Mouse (Mus musculus) neural tube, embryonic 11.5 days (tissue): ENCODE results near the gene Trim46. TPM values are rescaled to one million over a fixed set of nuclear protein-coding genes. Genes with fewer than 3 reads are reported as not detected.
"Not testable (repeated sequence)": the region's sequence is repeated elsewhere in the genome, so short reads cannot be mapped to it uniquely, and the experiment has no call there.

Experiments used
- ATAC-seq: fragments of 200-750 bp; cut with Nextera tagmentation; 2 replicates; pipeline ENCODE4 v1.8.0; 2017; ENCODE audit warnings: moderate number of reproducible peaks, mild to moderate bottlenecking, moderate TSS enrichment, moderate library complexity; ENCODE audit not compliant: insufficient read depth, low FRiP score, low TSS enrichment
- DNase-seq: peaks from one replicate; pipeline ENCODE4 v3.0.0-alpha.2; 2015; ENCODE audit warnings: low spot score
- H3K27ac ChIP-seq: fragments of 300-500 bp; sonication (generic); 2 replicates; pipeline ENCODE4 v1.5.1; 2014; ENCODE audit warnings: low read depth, mild to moderate bottlenecking, low read length
- H3K27me3 ChIP-seq: fragments of 300-500 bp; sonication (generic); 2 replicates; pipeline ENCODE4 v1.6.1; 2014; ENCODE audit warnings: mild to moderate bottlenecking, low read length, mixed read lengths; ENCODE audit not compliant: control insufficient read depth, insufficient read depth
- H3K36me3 ChIP-seq: fragments of 300-500 bp; sonication (generic); 2 replicates; pipeline ENCODE4 v1.6.1; 2014; ENCODE audit warnings: mild to moderate bottlenecking, low read length, moderate library complexity, mixed read lengths; ENCODE audit not compliant: control insufficient read depth, insufficient read depth
- H3K4me1 ChIP-seq: fragments of 300-500 bp; sonication (generic); 2 replicates; pipeline ENCODE4 v1.6.1; 2014; ENCODE audit warnings: low read length, mixed read lengths; ENCODE audit not compliant: control insufficient read depth, insufficient read depth
- H3K4me2 ChIP-seq: fragments of 300-500 bp; sonication (generic); 2 replicates; pipeline ENCODE4 v1.6.1; 2014; ENCODE audit warnings: low read depth, mild to moderate bottlenecking, moderate library complexity
- H3K4me3 ChIP-seq: fragments of 300-500 bp; sonication (generic); 2 replicates; pipeline ENCODE4 v1.5.1; 2014; ENCODE audit warnings: low read depth, low read length
- H3K9ac ChIP-seq: fragments of 300-500 bp; sonication (generic); 2 replicates; pipeline ENCODE4 v1.6.1; 2014; ENCODE audit warnings: mild to moderate bottlenecking, low read length
- H3K9me3 ChIP-seq: fragments of 300-500 bp; sonication (generic); 2 replicates; pipeline ENCODE4 v1.6.1; 2016; ENCODE audit warnings: low read length; ENCODE audit not compliant: control insufficient read depth
- WGBS: fragments of 180-500 bp; shearing (Covaris S2); extraction: QIAGEN DNeasy Blood & Tissue Kit; methylation state at CpG from one replicate; pipeline ENCODE4 v1.1.7; 2014; 5-methylcytosine and 5-hydroxymethylcytosine counted together
- polyA plus RNA-seq: library from polyadenylated mRNA; unstranded; fragments of >200 nt; fragmentation: Nextera tagmentation; extraction: Ambion mirVana; gene quantifications from 2 replicates; pipeline ENCODE4 v1.2.1, GENCODE M21; 2014

Trim46 gene
- polyA plus RNA-seq, 1 experiment from 2014 or later = 12.8 TPM

DNA sequence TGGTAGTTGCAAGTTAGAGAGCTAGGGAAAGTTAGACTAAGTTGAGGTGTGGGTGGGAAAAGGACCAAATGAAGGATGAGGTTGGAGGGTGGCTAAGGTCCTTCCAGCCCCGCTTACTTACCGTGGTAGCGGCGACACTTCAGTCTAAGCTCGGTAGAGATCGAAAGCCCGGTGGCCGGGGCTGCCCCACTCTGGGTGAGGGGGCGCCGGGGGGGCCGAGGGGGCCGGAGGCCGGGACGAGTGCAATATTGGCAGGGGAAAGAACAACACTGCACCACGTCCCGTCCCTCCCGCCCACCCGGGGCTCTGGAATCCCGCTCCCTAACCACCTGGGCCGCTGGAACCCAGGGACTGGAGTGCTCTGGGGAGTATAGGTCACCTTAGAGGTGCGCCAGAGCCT lies 19.2 kb downstream of the Trim46 start, which contains the start of gene Mtx1:
Gene Mtx1, minus strand, starts transcription at position 189 of the 400 bp plus-strand sequence.
- ATAC-seq (no peak; the same call in 1 of the 2 replicates), DNase-seq (no peak)
- peaks cover 23% of the 10 kb centered on the region for H3K4me1 ChIP-seq
- no peaks in the 10 kb centered on the region for H3K27me3 ChIP-seq
- 2% methylated on average over 21 of the region's 21 CpGs for WGBS
- no peaks in the 10 kb centered on the region for H3K9me3 ChIP-seq
- peaks cover 7% of the 10 kb centered on the region for H3K36me3 ChIP-seq
- H3K4me3 ChIP-seq = peak within 1 kb of the TSS; percentile 64
- peak within 1 kb of the TSS; percentile 80 for H3K4me2 ChIP-seq
- peak within 1 kb of the TSS; percentile 75 for H3K9ac ChIP-seq
- peak within 1 kb of the TSS; percentile 79 for H3K27ac ChIP-seq

DNA sequence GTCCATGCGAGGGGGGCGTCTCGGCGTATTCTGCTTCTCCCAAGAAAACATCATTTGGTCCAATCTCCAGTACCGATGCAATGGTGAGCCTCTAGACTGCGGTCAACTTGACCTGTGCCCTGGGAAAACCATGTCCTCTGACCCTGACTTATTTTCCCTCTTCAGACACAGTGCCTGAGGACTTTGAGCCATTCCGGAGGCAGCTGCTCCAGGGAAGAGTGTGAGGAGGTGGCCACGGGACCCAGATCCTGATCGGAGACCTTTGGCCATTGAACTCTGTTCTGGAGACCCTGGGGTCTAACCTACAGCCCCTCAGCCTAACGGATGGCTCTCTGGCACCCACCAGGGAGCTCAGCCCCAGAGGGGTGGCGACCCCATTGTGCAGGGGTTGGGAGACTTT lies 19.7 kb downstream of the Trim46 start:
- 8% methylated on average over 11 of the region's 11 CpGs for WGBS
- H3K4me3 ChIP-seq = peak overlapping the region; percentile 64
- ATAC-seq = no peak
- no peaks in the 10 kb centered on the region for H3K9me3 ChIP-seq
- H3K27ac ChIP-seq = peak overlapping the region; percentile 79
- DNase-seq = no peak
- peaks cover 23% of the 10 kb centered on the region for H3K4me1 ChIP-seq
- H3K27me3 ChIP-seq = no peaks in the 10 kb centered on the region
- peak overlapping the region; percentile 80 for H3K4me2 ChIP-seq
- H3K9ac ChIP-seq = peak overlapping the region; percentile 75
- peaks cover 7% of the 10 kb centered on the region for H3K36me3 ChIP-seq

DNA sequence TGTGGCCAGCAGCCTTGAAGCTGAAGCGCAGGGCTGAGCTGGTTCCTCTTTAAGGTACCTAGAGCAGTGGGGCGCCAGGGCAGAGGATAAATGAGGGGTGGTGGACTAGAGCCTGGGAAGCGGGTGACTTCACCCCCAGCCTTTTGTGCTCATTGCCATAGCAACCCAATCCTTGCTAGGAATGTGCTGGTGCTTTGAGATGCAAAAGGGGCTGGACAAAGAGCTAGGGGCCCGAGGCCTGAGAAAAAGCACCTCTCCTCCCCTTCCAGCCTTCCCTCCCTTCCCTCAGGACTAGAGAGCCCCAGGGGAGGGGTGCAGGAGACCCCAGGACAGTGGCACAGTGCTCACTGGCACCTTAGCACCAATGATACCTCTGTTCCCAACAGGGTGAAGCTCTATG lies 20.2 kb downstream of the Trim46 start:
- Histone ChIP-seq H3K9ac (peak overlapping the region; percentile 75), H3K4me2 (peak overlapping the region; percentile 80), H3K27me3 (no peaks in the 10 kb centered on the region), H3K4me3 (peak overlapping the region; percentile 64), H3K9me3 (no peaks in the 10 kb centered on the region), H3K36me3 (peaks cover 7% of the 10 kb centered on the region), H3K27ac (peak overlapping the region; percentile 79), H3K4me1 (peaks cover 23% of the 10 kb centered on the region)
- peak; percentile 86 for DNase-seq
- 11% methylated on average over 4 of the region's 4 CpGs for WGBS
- ATAC-seq = peak; percentile 69

DNA sequence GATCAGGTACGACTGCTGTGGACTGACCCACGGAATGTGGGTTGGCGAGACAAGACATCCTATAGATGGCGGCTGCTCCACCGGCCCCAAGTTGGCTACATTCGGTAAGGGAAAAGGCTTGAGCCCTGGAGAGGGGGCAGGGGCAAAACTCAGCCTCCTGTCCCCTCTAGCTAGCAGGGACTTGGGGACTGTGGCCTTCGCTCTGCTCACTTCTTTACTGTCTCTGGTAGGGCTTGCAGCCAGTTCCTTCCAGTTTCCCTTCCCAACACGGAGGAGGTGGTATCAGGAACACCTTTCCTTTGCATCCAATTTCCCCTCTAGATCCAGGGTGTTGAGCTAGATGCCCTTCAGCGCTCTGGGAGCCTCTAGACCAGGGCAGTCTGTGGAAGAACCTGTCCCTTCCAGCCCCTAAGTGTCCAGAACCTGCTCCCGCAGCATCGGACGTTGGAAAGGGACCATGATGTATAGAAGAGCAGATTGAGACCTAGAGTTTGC lies 20.7 kb downstream of the Trim46 start:
- no peak for ATAC-seq
- peaks cover 7% of the 10 kb centered on the region for H3K36me3 ChIP-seq
- H3K9me3 ChIP-seq = no peaks in the 10 kb centered on the region
- peak overlapping the region; percentile 64 for H3K4me3 ChIP-seq
- H3K4me2 ChIP-seq = peak overlapping the region; percentile 80
- DNase-seq = no peak
- peak overlapping the region; percentile 75 for H3K9ac ChIP-seq
- 39% methylated on average over 12 of the region's 12 CpGs for WGBS
- peaks cover 23% of the 10 kb centered on the region for H3K4me1 ChIP-seq
- peak overlapping the region; percentile 79 for H3K27ac ChIP-seq
- H3K27me3 ChIP-seq = no peaks in the 10 kb centered on the region

DNA sequence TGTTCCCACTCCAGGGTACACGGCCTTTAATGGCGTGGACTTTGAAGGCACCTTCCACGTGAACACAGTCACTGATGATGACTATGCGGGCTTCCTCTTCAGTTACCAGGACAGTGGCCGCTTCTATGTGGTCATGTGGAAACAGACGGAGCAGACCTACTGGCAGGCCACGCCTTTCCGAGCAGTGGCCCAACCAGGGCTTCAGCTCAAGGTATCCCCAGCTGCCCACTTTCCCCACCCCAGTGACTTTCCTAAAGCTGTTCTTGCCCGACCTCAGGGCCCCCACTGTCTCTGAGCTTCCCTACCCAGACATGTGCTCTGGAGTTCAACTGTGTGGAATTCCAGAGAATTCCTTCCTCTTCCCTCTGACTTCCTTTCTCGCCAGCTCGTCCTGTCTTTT lies 21.3 kb downstream of the Trim46 start:
- no peak for ATAC-seq
- H3K9ac ChIP-seq = peak overlapping the region; percentile 75
- no peak for DNase-seq
- peaks cover 7% of the 10 kb centered on the region for H3K36me3 ChIP-seq
- H3K4me1 ChIP-seq = peaks cover 23% of the 10 kb centered on the region
- peak overlapping the region; percentile 80 for H3K4me2 ChIP-seq
- WGBS = 61% methylated on average over 11 of the region's 11 CpGs
- H3K9me3 ChIP-seq = no peaks in the 10 kb centered on the region
- peak overlapping the region; percentile 64 for H3K4me3 ChIP-seq
- H3K27me3 ChIP-seq = no peaks in the 10 kb centered on the region
- H3K27ac ChIP-seq = peak overlapping the region; percentile 79

DNA sequence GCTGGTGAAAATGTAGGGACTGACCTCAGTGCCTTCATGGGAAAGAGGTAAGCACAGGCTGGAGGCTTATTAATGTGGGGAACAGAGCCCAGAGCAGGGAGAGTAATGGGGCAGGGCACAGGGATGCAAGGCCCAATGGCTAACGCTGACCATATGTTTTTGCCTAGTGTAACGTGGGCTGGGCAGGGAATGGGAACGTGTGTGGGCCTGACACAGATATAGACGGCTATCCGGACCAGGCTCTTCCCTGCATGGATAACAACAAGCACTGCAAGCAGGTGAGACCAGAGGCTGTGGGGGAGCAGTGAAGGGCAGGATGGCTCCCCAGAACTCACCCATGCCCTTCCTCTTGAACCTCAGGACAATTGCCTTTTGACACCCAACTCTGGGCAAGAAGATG lies 24.9 kb downstream of the Trim46 start:
- ATAC-seq (no peak), DNase-seq (no peak)
- H3K27ac ChIP-seq = no peak overlapping the region
- no peak overlapping the region for H3K9ac ChIP-seq
- H3K4me2 ChIP-seq = no peak overlapping the region
- H3K4me1 ChIP-seq = peaks cover 18% of the 10 kb centered on the region
- H3K4me3 ChIP-seq = no peak overlapping the region
- no peaks in the 10 kb centered on the region for H3K9me3 ChIP-seq
- H3K27me3 ChIP-seq = no peaks in the 10 kb centered on the region
- H3K36me3 ChIP-seq = peaks cover 7% of the 10 kb centered on the region
- WGBS = 67% methylated on average over 5 of the region's 5 CpGs

DNA sequence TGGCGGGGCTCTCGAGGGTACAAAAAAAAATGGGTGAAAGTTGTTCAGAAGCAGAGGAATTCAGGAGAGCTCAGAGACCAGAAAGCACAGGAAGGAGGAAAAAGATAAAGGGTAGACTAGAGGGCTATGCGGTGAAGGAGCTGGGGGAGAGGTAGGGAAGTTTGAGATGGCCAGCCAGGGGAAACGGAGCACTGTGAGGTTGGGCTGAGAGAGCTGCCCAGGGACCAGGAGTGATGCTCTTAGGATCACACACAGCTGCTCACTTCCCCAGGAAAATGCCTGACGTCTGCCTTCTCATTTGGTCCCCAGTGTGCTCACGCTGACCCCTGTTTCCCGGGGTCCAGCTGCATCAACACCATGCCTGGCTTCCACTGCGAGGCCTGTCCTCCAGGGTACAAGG lies 26.6 kb downstream of the Trim46 start:
- Histone ChIP-seq H3K36me3 (peaks cover 7% of the 10 kb centered on the region), H3K4me1 (peaks cover 22% of the 10 kb centered on the region), H3K27me3 (no peaks in the 10 kb centered on the region), H3K4me2 (no peak overlapping the region), H3K9me3 (no peaks in the 10 kb centered on the region), H3K27ac (no peak overlapping the region), H3K9ac (no peak overlapping the region; the same call in 1 of the 2 replicates), H3K4me3 (no peak overlapping the region)
- 45% methylated on average over 8 of the region's 8 CpGs for WGBS
- no peak for DNase-seq
- no peak for ATAC-seq

DNA sequence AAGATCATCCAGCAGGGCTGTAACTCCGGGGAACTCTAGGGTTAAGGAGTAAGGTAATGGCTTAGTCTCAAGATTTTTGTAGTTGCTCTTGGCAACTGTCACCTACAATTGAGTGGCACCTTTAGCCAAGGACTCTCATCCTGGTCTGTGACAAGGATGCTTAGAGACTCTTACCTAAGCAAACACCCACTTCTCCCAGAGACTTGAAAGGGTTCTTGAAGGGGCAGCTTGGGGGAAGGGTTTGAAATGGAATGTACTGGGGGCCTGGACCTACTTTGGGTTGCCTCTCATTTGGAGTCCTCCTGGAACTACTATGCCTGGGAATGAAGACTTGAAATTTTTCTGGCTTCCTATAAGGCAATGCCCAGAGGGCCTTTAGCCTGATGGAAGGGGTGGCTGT lies 27.8 kb downstream of the Trim46 start:
- DNase-seq = no peak
- H3K36me3 ChIP-seq = peaks cover 5% of the 10 kb centered on the region
- no peak overlapping the region for H3K4me3 ChIP-seq
- 85% methylated on average over 1 of the region's 1 CpGs for WGBS
- H3K9me3 ChIP-seq = no peaks in the 10 kb centered on the region
- H3K27me3 ChIP-seq = no peaks in the 10 kb centered on the region
- ATAC-seq = no peak
- H3K9ac ChIP-seq = no peak overlapping the region
- H3K4me1 ChIP-seq = peaks cover 16% of the 10 kb centered on the region
- no peak overlapping the region for H3K4me2 ChIP-seq
- no peak overlapping the region for H3K27ac ChIP-seq

DNA sequence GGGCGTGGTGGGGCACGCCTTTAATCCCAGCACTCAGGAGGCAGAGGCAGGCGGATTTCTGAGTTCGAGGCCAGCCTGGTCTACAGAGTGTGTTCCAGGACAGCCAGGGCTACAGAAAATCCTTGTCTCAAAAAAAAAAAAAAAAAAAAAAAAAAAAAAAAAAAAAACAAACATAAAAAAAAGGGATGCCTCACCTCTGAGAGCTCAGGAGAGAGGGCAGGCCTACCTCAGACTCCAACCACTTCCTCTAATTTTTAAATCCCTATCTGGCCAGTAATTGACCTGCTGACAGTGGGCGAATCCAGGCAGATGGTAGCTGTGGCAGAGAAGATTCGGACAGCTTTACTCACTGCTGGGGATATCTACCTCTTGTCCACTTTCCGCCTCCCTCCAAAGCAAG lies 29.7 kb downstream of the Trim46 start:
- not testable (repeated sequence) for H3K9ac ChIP-seq, H3K4me3 ChIP-seq, DNase-seq, H3K4me2 ChIP-seq, H3K27me3 ChIP-seq, ATAC-seq, H3K9me3 ChIP-seq, H3K36me3 ChIP-seq, H3K27ac ChIP-seq
- peaks cover 18% of the 10 kb centered on the region for H3K4me1 ChIP-seq
- WGBS = 73% methylated on average over 7 of the region's 7 CpGs
